Mouse (Mus musculus) spleen, adult 2 months (tissue): ENCODE results near the gene Gxylt1. TPM values are rescaled to one million over a fixed set of nuclear protein-coding genes. Genes with fewer than 3 reads are reported as not detected.

ENCODE experiments used
- DNase-seq, 2 experiments: peaks; one replicate each; pipeline versions ENCODE4 v3.0.0 to v3.0.0-alpha.2; 2012 to 2021; ENCODE audit warnings: low spot score in 2 of 2, low read depth in 1 of 2
- H3K27ac ChIP-seq: fragments of 200-500 bp; 2 replicates; pipeline ENCODE4 v1.5.1; 2012; ENCODE audit warnings: low read length, inconsistent platforms; ENCODE audit not compliant: insufficient read depth
- H3K27me3 ChIP-seq: fragments of 200-500 bp; 2 replicates; pipeline ENCODE4 v1.6.1; 2012; ENCODE audit warnings: mild to moderate bottlenecking, moderate library complexity, low read length, inconsistent platforms; ENCODE audit not compliant: control insufficient read depth, insufficient read depth
- H3K36me3 ChIP-seq: fragments of 200-500 bp; 2 replicates; pipeline ENCODE4 v1.6.1; 2012; ENCODE audit warnings: mild to moderate bottlenecking, low read length, inconsistent platforms; ENCODE audit not compliant: control insufficient read depth, insufficient read depth
- H3K4me1 ChIP-seq: fragments of 200-500 bp; 2 replicates; pipeline ENCODE4 v1.6.1; 2011; ENCODE audit warnings: inconsistent platforms; ENCODE audit not compliant: control insufficient read depth, insufficient read depth, insufficient read length
- H3K4me3 ChIP-seq: fragments of 200-500 bp; 2 replicates; pipeline ENCODE4 v1.5.1; 2011; ENCODE audit warnings: mild to moderate bottlenecking, inconsistent platforms; ENCODE audit not compliant: insufficient read depth, insufficient read length; ENCODE audit errors: extremely low read depth
- CTCF ChIP-seq: fragments of 200-500 bp; IDR thresholded peaks from 2 replicates; pipeline ENCODE4 v1.5.1; 2011; ENCODE audit warnings: mild to moderate bottlenecking, inconsistent platforms; ENCODE audit not compliant: insufficient read depth, insufficient read length, insufficient replicate concordance; ENCODE audit errors: extremely low read depth
- POLR2A ChIP-seq: fragments of 200-500 bp; IDR thresholded peaks from 2 replicates; pipeline ENCODE4 v1.6.1; 2011; ENCODE audit warnings: low read depth, low read length, inconsistent platforms
- WGBS: fragments of 180-500 bp; shearing (Covaris S2); methylation state at CpG from one replicate; pipeline ENCODE4 v1.1.7; 2018; 5-methylcytosine and 5-hydroxymethylcytosine counted together
- polyA plus RNA-seq: library from polyadenylated mRNA; depleted of rRNA; stranded (reverse); fragments of >200 nt; gene quantifications from 2 replicates; pipeline ENCODE4 v1.2.3, GENCODE M21; 2012

Gene Gxylt1
- polyA plus RNA-seq, 1 experiment = 2.7 TPM

- Histone ChIP-seq H3K27ac (no peak overlapping the region), H3K4me3 (no peak overlapping the region), H3K36me3 (peaks cover 4% of the 10 kb centered on the region; the same call in 1 of the 2 replicates), H3K27me3 (no peaks in the 10 kb centered on the region), H3K4me1 (peaks cover 6% of the 10 kb centered on the region)
- TF ChIP-seq POLR2A = no peak
- TF ChIP-seq CTCF = no peak
- DNase-seq = no peak
- 93% methylated on average over 3 of the region's 3 CpGs for WGBS
These were observed 9.7 kb downstream of the Gxylt1 start for GRCm38 (mm10) chr15:93265231-93265630.

DNA sequence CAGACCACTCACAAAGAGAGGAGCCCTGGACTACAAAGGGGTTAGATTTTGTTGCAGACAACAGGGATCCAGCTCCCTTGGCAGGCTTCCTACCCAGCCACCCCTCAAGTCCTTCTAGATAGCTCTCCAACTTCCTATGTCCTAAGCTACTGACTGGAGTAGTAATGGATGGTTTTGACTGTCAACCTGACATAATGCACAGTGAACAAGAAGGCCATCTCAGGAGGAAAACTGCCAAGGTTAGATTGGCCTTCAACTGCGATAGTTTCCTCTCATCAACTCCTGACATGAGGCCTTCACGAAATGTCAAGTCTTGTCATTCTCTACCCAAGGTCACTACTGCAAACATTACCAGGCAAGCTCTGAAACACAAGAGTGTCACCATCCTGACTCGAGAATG is 10.8 kb downstream of the Gxylt1 start:
- peaks cover 5% of the 10 kb centered on the region; the same call in 1 of the 2 replicates for H3K36me3 ChIP-seq
- no peak overlapping the region for H3K27ac ChIP-seq
- no peaks in the 10 kb centered on the region for H3K27me3 ChIP-seq
- H3K4me3 ChIP-seq = no peak overlapping the region
- H3K4me1 ChIP-seq = peaks cover 6% of the 10 kb centered on the region
- no peak for DNase-seq
- 88% methylated on average over 3 of the region's 3 CpGs for WGBS
- TF ChIP-seq POLR2A = no peak
- no peak for TF ChIP-seq CTCF

GRCm38 (mm10) chr15:93263566-93263965 is 11.4 kb downstream of the Gxylt1 start:
- DNase-seq = no peak
- H3K27ac ChIP-seq = no peak overlapping the region
- H3K27me3 ChIP-seq = no peaks in the 10 kb centered on the region
- H3K4me3 ChIP-seq = no peak overlapping the region
- peaks cover 6% of the 10 kb centered on the region for H3K4me1 ChIP-seq
- WGBS = 94% methylated on average over 7 of the region's 7 CpGs
- TF ChIP-seq POLR2A (no peak), CTCF (no peak)
- H3K36me3 ChIP-seq = peaks cover 5% of the 10 kb centered on the region; the same call in 1 of the 2 replicates

GRCm38 (mm10) chr15:93262818-93263217 is 12.2 kb downstream of the Gxylt1 start:
- H3K27me3 ChIP-seq = no peaks in the 10 kb centered on the region
- no peak overlapping the region for H3K27ac ChIP-seq
- DNase-seq = no peak
- H3K4me1 ChIP-seq = peaks cover 6% of the 10 kb centered on the region
- no peak overlapping the region for H3K4me3 ChIP-seq
- 68% methylated on average over 5 of the region's 5 CpGs for WGBS
- TF ChIP-seq POLR2A = no peak
- no peak for TF ChIP-seq CTCF
- H3K36me3 ChIP-seq = peaks cover 10% of the 10 kb centered on the region

DNA sequence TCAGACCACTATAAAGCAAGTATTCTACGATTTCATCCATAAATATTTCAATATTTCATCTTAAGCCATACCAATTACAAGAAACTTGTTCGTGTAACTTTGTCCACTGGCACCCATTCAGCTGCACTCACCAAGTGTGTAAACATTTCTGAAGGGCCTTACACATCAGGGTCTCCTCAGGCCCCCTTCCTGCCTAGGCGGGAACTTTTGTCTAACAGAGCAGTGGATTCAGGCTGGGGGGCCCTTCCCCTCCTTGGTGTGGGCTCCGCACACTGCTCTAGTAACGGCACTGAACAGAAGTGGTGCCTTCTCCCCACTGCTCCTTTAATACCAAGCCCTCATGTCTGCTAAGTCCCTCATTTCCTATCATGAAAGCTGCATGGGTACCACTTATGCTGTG is 12.7 kb downstream of the Gxylt1 start:
- Histone ChIP-seq H3K36me3 (peaks cover 14% of the 10 kb centered on the region), H3K27ac (no peak overlapping the region), H3K4me1 (peaks cover 2% of the 10 kb centered on the region; the same call in 1 of the 2 replicates), H3K27me3 (no peaks in the 10 kb centered on the region), H3K4me3 (no peak overlapping the region)
- 97% methylated on average over 5 of the region's 5 CpGs for WGBS
- DNase-seq = no peak
- TF ChIP-seq CTCF = no peak
- no peak for TF ChIP-seq POLR2A

DNA sequence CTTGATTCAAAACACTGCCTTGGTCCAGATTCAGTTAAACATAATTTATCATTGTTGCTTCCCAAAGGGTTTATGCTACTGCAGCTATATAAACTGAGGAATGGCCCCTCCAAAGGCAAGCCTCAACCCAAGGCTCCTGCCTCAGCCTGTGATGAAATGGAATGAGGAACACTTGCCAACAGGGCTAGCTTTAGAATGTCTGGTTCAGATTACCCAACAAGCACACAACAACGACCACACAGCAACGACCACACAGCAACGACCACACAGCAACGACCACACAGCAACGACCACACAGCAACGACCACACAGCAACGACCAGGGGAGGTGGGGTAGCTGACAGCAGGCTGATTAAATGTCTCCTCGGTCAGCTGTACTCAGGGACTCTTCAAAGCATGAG is 15.0 kb downstream of the Gxylt1 start:
- TF ChIP-seq POLR2A (no peak), CTCF (no peak)
- no peak for DNase-seq
- H3K27me3 ChIP-seq = no peaks in the 10 kb centered on the region
- no peak overlapping the region for H3K4me3 ChIP-seq
- H3K27ac ChIP-seq = no peak overlapping the region
- WGBS = 77% methylated on average over 8 of the region's 8 CpGs
- H3K36me3 ChIP-seq = peaks cover 22% of the 10 kb centered on the region
- no peaks in the 10 kb centered on the region for H3K4me1 ChIP-seq

DNA sequence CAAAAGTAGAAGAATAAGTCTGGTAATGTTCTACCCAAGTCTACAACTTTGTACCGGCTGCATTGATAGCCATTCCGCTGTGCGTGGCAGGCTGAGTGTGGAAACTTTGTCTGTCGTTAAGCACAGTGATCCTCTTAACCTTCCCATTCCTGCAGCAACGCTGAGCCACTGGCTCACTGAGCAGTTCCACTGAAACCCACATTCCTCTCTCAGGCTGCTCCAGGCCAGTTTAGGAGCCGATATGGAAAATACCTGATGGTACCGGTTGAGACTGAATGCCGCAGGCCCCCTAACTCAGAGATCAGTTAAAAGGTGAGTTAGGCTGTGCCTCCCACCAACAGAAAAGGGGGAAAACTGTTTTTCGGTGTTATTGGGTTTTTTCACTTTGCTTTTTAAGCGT is 19.7 kb downstream of the Gxylt1 start:
- WGBS = 93% methylated on average over 10 of the region's 10 CpGs
- DNase-seq = no peak
- TF ChIP-seq CTCF (no peak), POLR2A (no peak)
- Histone ChIP-seq H3K27me3 (no peaks in the 10 kb centered on the region), H3K4me3 (no peak overlapping the region), H3K36me3 (peaks cover 23% of the 10 kb centered on the region), H3K27ac (no peak overlapping the region), H3K4me1 (no peaks in the 10 kb centered on the region)
